Mouse (Mus musculus) megakaryocyte-erythroid progenitor cell, adult 5-6 weeks (primary cell): ENCODE results near the gene Olfr857. TPM values are rescaled to one million over a fixed set of nuclear protein-coding genes. Genes with fewer than 3 reads are reported as not detected.
"Not testable (repeated sequence)": the region's sequence is repeated elsewhere in the genome, so short reads cannot be mapped to it uniquely, and the experiment has no call there.

ENCODE experiments used
- ATAC-seq: replicated peaks from 2 replicates; pipeline ENCODE4 v1.8.0; 2016; ENCODE audit warnings: mild to moderate bottlenecking, inconsistent platforms; ENCODE audit not compliant: severe bottlenecking, poor library complexity, low FRiP score, low TSS enrichment
- total RNA-seq, 2 experiments: library from RNA; stranded (forward) in 1 of 2; stranded (reverse) in 1 of 2; fragments of 200-1000, 215-1000 nt in 1 of 2; fragments of >200 nt in 1 of 2; fragmentation: Nextera tagmentation in 1 of 2; gene quantifications; 2 replicates each; pipeline ENCODE4 v1.2.3; 2014 to 2017

Olfr857 gene
- total RNA-seq (2014; fragmentation: Nextera tagmentation), result not detected in 2 replicates
- not detected in 2 replicates for total RNA-seq (2017)

DNA sequence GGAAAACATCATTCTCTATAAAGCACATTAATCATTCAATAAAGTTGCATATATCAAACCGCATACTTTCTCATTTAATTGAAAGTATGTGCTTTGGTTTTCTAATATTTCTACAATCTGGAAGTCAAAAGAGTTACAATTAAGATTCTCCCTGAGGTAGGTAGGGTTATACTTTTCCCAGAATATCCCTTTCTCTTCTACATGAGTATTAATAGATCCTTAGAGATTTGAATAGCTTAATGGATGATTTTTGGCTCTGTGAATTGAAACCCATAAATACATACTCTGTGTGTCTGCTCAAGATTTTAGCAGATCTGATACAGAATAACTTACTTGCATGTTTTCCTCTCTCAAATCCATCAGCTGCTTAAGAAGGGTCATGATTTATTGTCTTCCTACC lies at the start of gene Olfr857:
Gene Olfr857 (plus strand): TSS at position 301 of the 400 bp plus-strand sequence.
- ATAC-seq, result no peak

DNA sequence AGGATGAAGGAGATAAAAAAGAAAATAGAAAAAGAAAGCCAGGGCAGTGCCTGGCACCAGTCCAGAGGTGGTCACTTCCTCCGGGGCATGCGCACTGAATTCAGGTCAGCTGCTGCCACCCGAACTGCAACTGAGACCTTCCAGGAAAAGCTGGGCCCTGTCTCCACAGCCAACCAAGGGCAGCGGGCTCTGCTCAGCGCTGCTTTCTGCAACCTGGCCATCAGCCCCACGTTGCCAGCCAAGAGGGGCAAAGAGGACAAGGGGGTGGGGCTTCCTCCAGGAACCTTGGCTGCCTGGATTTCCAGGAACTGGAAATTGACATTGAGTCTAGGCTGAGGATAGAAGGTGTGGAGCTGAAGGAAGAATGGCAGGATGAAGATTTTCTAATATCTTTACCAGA lies 19.0 kb upstream of the Olfr857 start:
- no peak for ATAC-seq

DNA sequence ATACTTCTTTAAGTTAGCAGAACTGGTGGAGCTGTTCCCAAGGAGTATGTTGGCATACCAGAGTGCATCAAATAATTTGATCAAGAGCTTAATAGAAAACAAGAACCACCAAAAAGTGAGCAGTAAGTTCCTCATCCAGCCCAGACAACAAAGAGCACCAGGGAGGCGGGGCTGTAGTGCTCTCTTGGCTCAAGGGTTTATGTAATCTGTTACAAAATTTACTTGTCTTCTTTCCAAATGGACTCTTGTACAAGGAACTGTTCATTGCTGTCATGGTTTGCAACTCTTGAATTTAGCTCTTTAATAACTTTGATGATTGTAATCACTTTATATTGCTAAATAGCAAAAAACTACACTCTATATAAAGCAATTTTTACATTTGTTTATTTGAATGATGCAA lies 17.8 kb upstream of the Olfr857 start:
- ATAC-seq, result no peak

DNA sequence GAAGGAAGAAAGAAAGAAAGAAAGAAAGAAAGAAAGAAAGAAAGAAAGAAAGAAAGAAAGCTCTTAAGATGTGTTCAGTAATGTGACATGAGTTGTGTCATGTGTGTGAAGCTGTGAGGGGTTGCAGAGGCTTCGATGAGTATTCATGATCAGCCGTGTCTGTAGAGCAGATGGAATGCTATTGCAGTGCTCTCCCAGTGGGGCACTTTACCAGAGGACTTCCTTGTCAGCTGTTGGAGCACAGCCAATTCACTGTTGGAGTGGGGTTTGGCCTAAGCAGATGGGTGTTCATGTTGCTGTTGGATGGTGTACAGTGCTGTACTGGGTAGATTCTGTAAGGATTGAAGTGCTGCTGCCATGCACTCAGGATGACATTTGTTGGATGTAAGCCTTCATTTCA lies 16.8 kb upstream of the Olfr857 start:
- ATAC-seq, result no peak

- not testable (repeated sequence) for ATAC-seq
Measured at GRCm38 (mm10) chr9:19694285-19694684, 14.9 kb upstream of the Olfr857 start.

GRCm38 (mm10) chr9:19694898-19695379 lies 14.3 kb upstream of the Olfr857 start:
- ATAC-seq, result not testable (repeated sequence)

GRCm38 (mm10) chr9:19704546-19704945 lies 4.7 kb upstream of the Olfr857 start:
- not testable (repeated sequence) for ATAC-seq

Other genes starting within 250 kb of the Olfr857 start
- gene Olfr850, start 231.2 kb upstream of the Olfr857 start, total RNA-seq (2014; fragmentation: Nextera tagmentation), result not detected in 2 replicates
- gene Olfr850, start 231.2 kb upstream of the Olfr857 start, total RNA-seq (2017), result not detected in 2 replicates
- gene Olfr851, start 216.1 kb upstream of the Olfr857 start, total RNA-seq (2014; fragmentation: Nextera tagmentation), result not detected in 2 replicates
- gene Olfr851, start 216.1 kb upstream of the Olfr857 start, total RNA-seq (2017), result not detected in 2 replicates
- gene Olfr853, start 168.4 kb upstream of the Olfr857 start, total RNA-seq (2014; fragmentation: Nextera tagmentation), result not detected in 2 replicates
- not detected in 2 replicates for gene Olfr853, start 168.4 kb upstream of the Olfr857 start, total RNA-seq (2017)
- gene Olfr854, start 142.1 kb upstream of the Olfr857 start, total RNA-seq (2014; fragmentation: Nextera tagmentation), result not detected in 2 replicates
- not detected in 2 replicates for gene Olfr854, start 142.1 kb upstream of the Olfr857 start, total RNA-seq (2017)
- gene Olfr855, start 126.8 kb upstream of the Olfr857 start, total RNA-seq (2014; fragmentation: Nextera tagmentation), result not detected in 2 replicates
- gene Olfr855, start 126.8 kb upstream of the Olfr857 start, total RNA-seq (2017), result not detected in 2 replicates
- 31.6 and 34.7 TPM in 2 replicates for gene Zfp317, start 87.3 kb upstream of the Olfr857 start, total RNA-seq (2014; fragmentation: Nextera tagmentation)
- gene Zfp317, start 87.3 kb upstream of the Olfr857 start, total RNA-seq (2017), result 25.7 and 34.5 TPM in 2 replicates
- not detected in 2 replicates for gene Olfr58, start 70.8 kb downstream of the Olfr857 start, total RNA-seq (2014; fragmentation: Nextera tagmentation)
- not detected in 2 replicates for gene Olfr58, start 70.8 kb downstream of the Olfr857 start, total RNA-seq (2017)
- gene Olfr859, start 95.5 kb downstream of the Olfr857 start, total RNA-seq (2014; fragmentation: Nextera tagmentation), result not detected in 2 replicates
- not detected in 2 replicates for gene Olfr859, start 95.5 kb downstream of the Olfr857 start, total RNA-seq (2017)
- not detected in 2 replicates for gene Olfr860, start 140.3 kb downstream of the Olfr857 start, total RNA-seq (2014; fragmentation: Nextera tagmentation)
- gene Olfr860, start 140.3 kb downstream of the Olfr857 start, total RNA-seq (2017), result not detected in 2 replicates
- not detected in 2 replicates for gene Olfr862, start 178.6 kb downstream of the Olfr857 start, total RNA-seq (2014; fragmentation: Nextera tagmentation)
- gene Olfr862, start 178.6 kb downstream of the Olfr857 start, total RNA-seq (2017), result not detected in 2 replicates
- gene Olfr77, start 207.4 kb downstream of the Olfr857 start, total RNA-seq (2014; fragmentation: Nextera tagmentation), result not detected in 2 replicates
- gene Olfr77, start 207.4 kb downstream of the Olfr857 start, total RNA-seq (2017), result 0.15 and 0.42 TPM in 2 replicates